In genomic region chr10:77667402-77667801, GRCm38 (mm10) we compare ENCODE assay signal across 24 mouse cellular contexts. TPM values are rescaled to one million over a fixed set of nuclear protein-coding genes. Genes with fewer than 3 reads are reported as not detected.
"Had no signal": no experiment of that assay in that cellular context is flagged by ENCODE, and none has a peak within 500 bp of the region (broad histone marks: within the 10 kb centered on the region; RNA-seq: fewer than 3 reads in every experiment).

No protein-coding gene starts in this region.

- H3K27ac ChIP-seq: intestine, embryonic 15.5 days; limb, embryonic 10.5 days; liver, embryonic 15.5 days; neural tube, embryonic 15.5 days had no signal

- H3K4me3 ChIP-seq: intestine, embryonic 15.5 days; limb, embryonic 10.5 days; liver, embryonic 15.5 days; myocyte; neural tube, embryonic 15.5 days had no signal

- H3K4me1 ChIP-seq: intestine, embryonic 15.5 days; neural tube, embryonic 15.5 days had no signal

- H3K36me3 ChIP-seq: intestine, embryonic 15.5 days; limb, embryonic 10.5 days; liver, embryonic 15.5 days; neural tube, embryonic 15.5 days had no signal

- ATAC-seq: intestine, embryonic 15.5 days had no signal

- H3K4me2 ChIP-seq: intestine, embryonic 15.5 days; liver, embryonic 11.5 days; liver, embryonic 15.5 days; neural tube, embryonic 15.5 days had no signal

- H3K9ac ChIP-seq: intestine, embryonic 15.5 days; liver, embryonic 15.5 days; neural tube, embryonic 15.5 days had no signal

- H3K9me3 ChIP-seq: intestine, embryonic 15.5 days; limb, embryonic 10.5 days; liver, embryonic 15.5 days; neural tube, embryonic 15.5 days had no signal

- DNase-seq: kidney, adult 18-20 months; kidney, postnatal 10 days; kidney, postnatal 4 days; lung, adult 2 months; lung, postnatal 36 days; midbrain, embryonic 14.5 days; spleen, adult 18-20 months; thymus, adult 2 months; thymus, postnatal 25 days had no signal

RNA-seq across cellular contexts. Expression of gene Tspear, which starts 19.0 kb away (rescaled TPM):
- total RNA-seq: layer of hippocampus, adult 8-10 months had no signal
- polyA plus RNA-seq: liver, embryonic 15.5 days; myocyte had no signal

RNA-seq across cellular contexts. Expression of gene Gm19402, which starts 23.2 kb away (rescaled TPM):
- total RNA-seq: layer of hippocampus, adult 8-10 months; left cerebral cortex, postnatal 10 days; megakaryocyte progenitor cell, adult 5-6 weeks had no signal
- polyA plus RNA-seq: intestine, embryonic 15.5 days; kidney, embryonic 14.5 days; limb, embryonic 10.5 days; limb, embryonic 14.5 days; liver, embryonic 11.5 days; liver, embryonic 15.5 days; lung, adult 2 months; midbrain, embryonic 14.5 days; myocyte; neural tube, embryonic 11.5 days; neural tube, embryonic 15.5 days; stomach, embryonic 14.5 days; testis, adult 2 months; thymus, adult 2 months; urinary bladder, adult 2 months had no signal

RNA-seq across cellular contexts. Expression of gene Gm9508, which starts 29.6 kb away (rescaled TPM):
- total RNA-seq: layer of hippocampus, adult 8-10 months; left cerebral cortex, postnatal 10 days; megakaryocyte progenitor cell, adult 5-6 weeks had no signal
- polyA plus RNA-seq: intestine, embryonic 15.5 days; kidney, embryonic 14.5 days; limb, embryonic 10.5 days; limb, embryonic 14.5 days; liver, embryonic 11.5 days; liver, embryonic 15.5 days; lung, adult 2 months; midbrain, embryonic 14.5 days; myocyte; neural tube, embryonic 11.5 days; neural tube, embryonic 15.5 days; stomach, embryonic 14.5 days; testis, adult 2 months; thymus, adult 2 months; urinary bladder, adult 2 months had no signal

RNA-seq across cellular contexts. Expression of gene Gm10272, which starts 39.0 kb away (rescaled TPM):
- total RNA-seq: layer of hippocampus, adult 8-10 months; left cerebral cortex, postnatal 10 days; megakaryocyte progenitor cell, adult 5-6 weeks had no signal
- polyA plus RNA-seq: intestine, embryonic 15.5 days; kidney, embryonic 14.5 days; limb, embryonic 10.5 days; limb, embryonic 14.5 days; liver, embryonic 11.5 days; liver, embryonic 15.5 days; lung, adult 2 months; midbrain, embryonic 14.5 days; myocyte; neural tube, embryonic 11.5 days; neural tube, embryonic 15.5 days; stomach, embryonic 14.5 days; testis, adult 2 months; thymus, adult 2 months; urinary bladder, adult 2 months had no signal

RNA-seq across cellular contexts. Expression of gene Gm10024, which starts 43.9 kb away (rescaled TPM):
- total RNA-seq: layer of hippocampus, adult 8-10 months; left cerebral cortex, postnatal 10 days; megakaryocyte progenitor cell, adult 5-6 weeks had no signal
- polyA plus RNA-seq: intestine, embryonic 15.5 days; kidney, embryonic 14.5 days; limb, embryonic 10.5 days; limb, embryonic 14.5 days; liver, embryonic 11.5 days; liver, embryonic 15.5 days; lung, adult 2 months; midbrain, embryonic 14.5 days; myocyte; neural tube, embryonic 11.5 days; neural tube, embryonic 15.5 days; stomach, embryonic 14.5 days; testis, adult 2 months; thymus, adult 2 months; urinary bladder, adult 2 months had no signal
